Mouse (Mus musculus) left cerebral cortex, postnatal 14 days (tissue): ENCODE measurements around the gene Bex4. TPM values are rescaled to one million over a fixed set of nuclear protein-coding genes. Genes with fewer than 3 reads are reported as not detected.

Source experiments
- DNase-seq, 2 experiments: peaks; one replicate each; pipeline ENCODE4 v3.0.0; 2021 to 2022; ENCODE audit warnings: low spot score in 2 of 2, mixed read lengths in 1 of 2
- intact Hi-C: fragments of 180-260 bp; cut with DNase I; formaldehyde crosslinking; loops from one replicate; pipeline ENCODE4 v1.15.1; 2025
- microRNA-seq, 2 experiments: library from miRNA; unstranded; fragments of <30 nt; microRNA quantifications; one replicate each; pipeline ENCODE4 v1.2.0; 2022
- total RNA-seq, 2 experiments: library from RNA; stranded (reverse); gene quantifications; 2 replicates each; pipeline ENCODE4 v1.2.3; 2021

Bex4 gene
- total RNA-seq, 2 experiments from 2014 or later, result 19.9 to 29.8 TPM

GRCm38 (mm10) chrX:136172786-136173185, 34.0 kb downstream of the Bex4 start:
- intact Hi-C loops, result no loop called here
- no peak for DNase-seq

GRCm38 (mm10) chrX:136180897-136181553, 42.2 kb downstream of the Bex4 start:
- intact Hi-C loops, result no loop called here

GRCm38 (mm10) chrX:136183107-136183506, 44.3 kb downstream of the Bex4 start:
- intact Hi-C loops, result no loop called here
- no peak for DNase-seq

More at GRCm38 (mm10) chrX:136180897-136181553, 42.2 kb downstream of the Bex4 start:
- no peak for DNase-seq

Small RNAs within 50 kb of the gene (microRNA-seq; reads per million reads assigned to microRNA genes)
- 0 reads per million in 2 experiments for gene Mir6383

Other genes starting within 250 kb of the Bex4 start
- gene Arxes2, start 145.2 kb upstream of the Bex4 start, total RNA-seq, result 10 to 100 TPM; 77.8 to 96.9 TPM
- gene Arxes1, start 105.6 kb upstream of the Bex4 start, total RNA-seq, result 10 to 100 TPM; 57.2 to 59.4 TPM
- 100 to 1,000 TPM; 410 to 431 TPM for gene Bex2, start 70.8 kb upstream of the Bex4 start, total RNA-seq
- not detected for gene Nxf3, start 53.7 kb upstream of the Bex4 start, total RNA-seq
- gene Tceal8, start 33.3 kb downstream of the Bex4 start, total RNA-seq, result 10 to 100 TPM; 36.8 to 42.7 TPM
- 100 to 1,000 TPM; 119 to 143 TPM for gene Tceal5, start 64.9 kb downstream of the Bex4 start, total RNA-seq
- 1 to 10 TPM; 3.6 to 5.8 TPM for gene Tceal7, start 75.8 kb downstream of the Bex4 start, total RNA-seq
- 100 to 1,000 TPM in 1 of 2 experiments, 10 to 100 TPM in 1; 95.2 to 113 TPM for gene Bex1, start 76.5 kb downstream of the Bex4 start, total RNA-seq
- 100 to 1,000 TPM in 1 of 2 experiments, 10 to 100 TPM in 1; 96.6 to 110 TPM for gene Tceal9, start 106.1 kb downstream of the Bex4 start, total RNA-seq
- gene Bex3, start 131.3 kb downstream of the Bex4 start, total RNA-seq, result 100 to 1,000 TPM; 373 to 380 TPM